Mouse (Mus musculus) 3134 (cell line): ENCODE measurements at regions not wholly inside any gene's neighbourhood (a gene's known extent, or its start where the extent isn't known, plus 50 kb on each side); places are given as distances from the start of the nearest gene placed in this dataset.

ENCODE experiments used
- DNase-seq: peaks from one replicate; pipeline ENCODE4 v3.0.0-alpha.2; 2011; ENCODE audit warnings: low spot score; ENCODE audit not compliant: insufficient read length; ENCODE audit errors: extremely low read depth

DNA sequence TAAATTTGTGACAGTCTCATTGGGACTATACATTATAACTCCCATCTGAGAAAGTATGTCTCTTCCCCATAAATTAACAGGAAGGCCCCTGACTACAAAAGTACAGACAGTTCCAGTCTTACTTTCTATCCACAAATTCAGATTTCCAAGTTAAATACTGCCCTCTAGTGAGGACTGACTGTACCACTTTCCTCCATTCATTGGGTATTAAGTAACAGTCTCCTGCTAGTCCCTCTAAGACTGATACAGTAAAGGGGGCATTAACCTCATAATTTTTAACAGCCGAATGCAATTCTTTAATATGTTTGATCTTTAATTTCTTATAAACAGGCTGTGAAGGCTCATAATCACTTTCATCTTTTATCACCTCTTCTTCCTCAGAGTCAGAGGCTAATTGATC is 131.0 kb upstream of the Adcyap1 start:
- peak; percentile 10 for DNase-seq

DNA sequence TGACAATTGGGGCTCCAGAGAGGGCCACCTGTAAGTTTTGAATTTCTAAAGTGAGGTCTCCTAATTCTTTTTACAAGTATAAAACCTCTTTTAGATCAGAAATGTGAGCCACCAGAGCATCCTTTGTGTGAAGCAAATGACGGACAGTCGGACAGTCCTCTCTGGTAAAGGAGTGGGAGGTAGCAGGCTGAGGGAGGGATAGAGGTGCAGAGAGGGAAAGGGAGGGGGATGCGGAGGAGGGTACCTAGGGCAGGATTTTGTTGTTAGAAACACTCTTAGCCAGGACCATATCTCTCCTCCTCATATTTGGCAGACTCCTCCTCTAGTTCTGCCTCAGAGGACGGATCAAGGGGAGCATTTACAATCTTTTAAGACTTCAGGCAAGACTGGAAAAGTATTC is 130.3 kb upstream of the Adcyap1 start:
- peak; percentile 1 for DNase-seq

DNA sequence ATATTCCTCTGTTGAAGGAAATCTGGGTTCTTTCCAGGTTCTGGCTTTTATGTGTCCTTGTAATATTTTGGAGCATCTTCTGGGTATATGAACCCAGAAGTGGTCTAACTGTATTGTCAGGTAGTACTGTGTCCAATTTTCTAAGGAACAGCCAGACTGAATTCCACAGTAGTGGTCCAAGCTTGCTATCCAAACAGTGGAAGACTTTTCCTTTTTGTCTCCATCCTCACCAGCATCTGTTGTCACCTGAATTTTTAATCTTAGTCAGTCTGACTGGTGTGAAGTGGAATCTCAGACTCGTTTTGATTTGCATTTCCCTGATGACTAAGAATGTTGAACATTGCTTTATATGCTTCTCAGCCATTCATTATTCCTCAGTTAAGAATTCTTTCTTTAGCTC is 114.8 kb upstream of the Adcyap1 start:
- no peak for DNase-seq

DNA sequence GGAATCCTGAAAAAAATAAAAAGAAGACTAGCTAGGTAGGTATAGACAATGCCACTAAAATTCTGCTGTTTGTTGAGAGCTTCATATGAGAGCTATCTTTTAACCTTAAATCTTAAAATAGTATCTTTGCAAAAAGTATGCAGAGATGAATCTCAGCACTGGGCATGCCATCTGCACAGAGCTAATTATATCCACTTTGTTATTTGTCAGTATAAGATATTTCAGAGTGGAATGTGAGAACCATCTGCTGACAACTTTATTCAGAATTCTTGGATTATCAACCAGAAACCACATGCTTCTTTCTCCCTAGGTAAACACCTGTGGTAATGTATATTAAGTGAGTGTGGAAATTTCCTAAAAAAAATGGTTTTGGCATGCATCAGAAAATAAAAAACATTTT is 94.3 kb upstream of the Adcyap1 start:
- no peak for DNase-seq

DNA sequence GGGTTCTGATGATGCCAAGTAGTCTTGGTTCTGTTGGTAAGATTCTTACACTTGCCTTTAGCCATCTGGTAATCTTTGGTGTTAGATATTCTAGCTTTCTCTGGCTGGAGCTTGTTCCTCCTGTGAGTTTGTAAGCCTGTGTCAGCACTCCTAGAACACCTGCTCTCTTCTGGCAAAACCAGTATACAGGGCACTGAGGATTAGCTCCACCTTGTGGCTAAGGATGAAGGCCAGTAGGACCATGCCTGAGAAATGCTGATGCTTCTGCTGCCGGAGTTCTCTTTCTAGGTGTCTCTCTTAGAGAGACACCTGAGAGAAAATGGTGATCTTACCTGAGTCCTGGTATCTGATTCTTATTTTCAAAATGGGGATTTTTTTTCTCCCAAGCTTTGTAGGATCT is 58.8 kb upstream of the Adcyap1 start:
- DNase-seq, result no peak

DNA sequence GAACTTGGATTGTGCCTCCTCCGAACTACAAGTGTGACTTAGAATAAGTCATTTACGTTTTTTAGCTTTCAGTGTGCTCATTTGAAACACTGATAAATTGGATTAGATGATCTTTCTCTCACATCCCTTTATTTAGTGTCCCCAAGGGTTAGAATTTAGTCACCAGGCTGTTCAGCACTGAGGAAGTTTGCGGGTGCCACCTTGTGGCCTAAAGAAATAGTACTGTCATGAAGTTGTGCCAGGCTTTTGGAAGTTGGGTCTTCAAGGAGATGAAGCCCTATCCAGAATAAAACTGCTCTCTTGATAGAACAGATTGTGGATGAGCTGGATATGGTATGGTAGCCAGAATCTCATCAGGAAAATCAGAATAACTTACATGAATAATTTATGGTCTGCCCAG is 57.7 kb upstream of the Adcyap1 start:
- no peak for DNase-seq
